Mouse (Mus musculus): Measurements from ENCODE around the gene Olfr768.
"Not testable (repeated sequence)": the region's sequence is repeated elsewhere in the genome, so short reads cannot be mapped to it uniquely, and the experiment has no call there.

Olfr768 gene

GRCm38 (mm10) chr10:129099275-129099674 is at the start of gene Olfr768:
Gene Olfr768 (minus strand): TSS chr10:129099375.
- in situ Hi-C loops (cut with MboI; ENCODE audit: low sequenced_read_pairs): no loop called here

- in situ Hi-C loops (cut with MboI; ENCODE audit: low sequenced_read_pairs): no loop called here
These were observed 39.7 kb upstream of the Olfr768 start, which contains the start of gene Olfr770 for GRCm38 (mm10) chr10:129138898-129139297. Gene Olfr770 (minus strand): TSS chr10:129138998.

- in situ Hi-C loops (cut with MboI; ENCODE audit: low sequenced_read_pairs): no loop called here
These were observed 18.6 kb upstream of the Olfr768 start, which contains the start of gene Olfr769 for GRCm38 (mm10) chr10:129117761-129118160. Gene Olfr769 (minus strand): TSS chr10:129117861.

GRCm38 (mm10) chr10:129115146-129115545 is 16.0 kb upstream of the Olfr768 start:
- in situ Hi-C loops (cut with MboI; ENCODE audit: low sequenced_read_pairs): no loop called here

- in situ Hi-C loops (cut with MboI; ENCODE audit: low sequenced_read_pairs): no loop called here
These were observed 2.1 kb upstream of the Olfr768 start for GRCm38 (mm10) chr10:129101231-129101630.

- in situ Hi-C loops (cut with MboI; ENCODE audit: low sequenced_read_pairs): not testable (repeated sequence)
These were observed 16.4 kb downstream of the Olfr768 start, which contains the start of gene Olfr767 for GRCm38 (mm10) chr10:129082810-129083209. Gene Olfr767 (minus strand): TSS chr10:129082910.

- in situ Hi-C loops (cut with MboI; ENCODE audit: low sequenced_read_pairs): no loop called here
These were observed 30.3 kb downstream of the Olfr768 start, which contains the start of gene Olfr766-ps1 for GRCm38 (mm10) chr10:129068877-129069276. Gene Olfr766-ps1 (minus strand): TSS chr10:129068977.

GRCm38 (mm10) chr10:129049898-129050297 is 49.3 kb downstream of the Olfr768 start, which contains the start of gene Olfr765:
Gene Olfr765 (minus strand): TSS chr10:129049998.
- in situ Hi-C loops (cut with MboI; ENCODE audit: low sequenced_read_pairs): loop anchor here (25.0 kb wide), 1 partner anchor 1037 kb away; no protein-coding TSS in a partner anchor
